Mouse (Mus musculus): Measurements from ENCODE around the gene N4bp2. TPM values are rescaled to one million over a fixed set of nuclear protein-coding genes. Genes with fewer than 3 reads are reported as not detected.

N4bp2 gene
- polyA plus RNA-seq, 1 experiment from 2014 or later: 47.9 TPM

DNA sequence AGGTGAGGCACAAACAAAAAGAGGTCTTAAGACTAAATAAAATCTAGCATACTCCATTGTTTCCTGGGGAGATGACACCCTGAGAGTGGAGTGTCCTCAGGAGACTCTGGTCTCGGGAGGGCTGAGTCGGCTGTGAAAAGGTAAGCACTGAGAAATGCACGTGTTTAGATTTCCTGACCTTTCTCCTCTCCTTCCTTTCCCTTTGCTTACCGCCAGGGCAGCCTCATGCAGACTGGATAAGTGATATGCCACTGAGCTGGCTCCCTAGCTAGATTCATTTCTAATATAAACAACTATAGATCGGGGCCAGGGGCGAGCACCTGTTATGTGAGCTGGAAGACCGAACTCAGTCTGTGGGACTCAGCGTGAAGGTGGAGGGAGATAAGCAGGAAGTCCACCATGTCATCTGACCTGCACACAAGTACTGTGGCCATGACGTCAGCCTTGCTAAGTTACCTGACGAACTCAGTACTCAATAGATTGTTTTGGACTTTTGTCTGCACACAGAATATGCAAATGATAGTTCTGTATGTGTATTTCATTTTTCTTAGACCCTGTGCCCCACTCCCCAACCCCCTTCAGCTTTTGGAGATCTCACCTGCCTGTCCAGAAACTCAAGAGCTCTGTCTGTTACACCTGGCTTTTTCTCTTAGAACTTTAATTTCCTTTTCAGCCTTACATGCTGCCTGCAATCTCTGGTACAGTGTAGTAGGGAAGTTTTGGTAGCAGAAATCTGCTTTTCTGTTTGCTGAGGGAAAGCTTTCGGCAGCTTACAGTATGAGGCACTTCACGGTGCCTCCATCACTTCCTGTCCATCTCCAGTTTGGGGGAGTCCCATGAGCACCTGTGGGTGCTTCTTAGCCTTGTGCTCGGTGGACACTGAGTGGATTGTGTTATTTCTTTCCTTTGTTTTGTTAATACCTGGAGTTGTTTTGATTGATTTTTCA is 18.7 kb downstream of the N4bp2 start:
- H3K4me2 ChIP-seq: no peak overlapping the region
- no peaks in the 10 kb centered on the region for H3K27me3 ChIP-seq (ENCODE audit: control insufficient read depth, insufficient read depth, low read length)
- H3K9me3 ChIP-seq (replicated peaks; ENCODE audit: control insufficient read depth, low read length): no peaks in the 10 kb centered on the region
- peaks cover 8% of the 10 kb centered on the region for H3K36me3 ChIP-seq (ENCODE audit: control insufficient read depth, insufficient read depth, low read length)
- no peak overlapping the region for H3K4me3 ChIP-seq (ENCODE audit: low read depth, low read length)
- no peak for ATAC-seq (replicated peaks; ENCODE audit: insufficient number of reproducible peaks, low FRiP score, low TSS enrichment)
- H3K4me1 ChIP-seq (ENCODE audit: control insufficient read depth, insufficient read depth, low read length): no peaks in the 10 kb centered on the region
- no peak overlapping the region for H3K27ac ChIP-seq (ENCODE audit: low read depth, low read length)
- 83% methylated on average over 13 of the region's 13 CpGs for WGBS (ENCODE audit: insufficient replicate concordance)
- H3K9ac ChIP-seq (ENCODE audit: low read depth, low read length): no peak overlapping the region

DNA sequence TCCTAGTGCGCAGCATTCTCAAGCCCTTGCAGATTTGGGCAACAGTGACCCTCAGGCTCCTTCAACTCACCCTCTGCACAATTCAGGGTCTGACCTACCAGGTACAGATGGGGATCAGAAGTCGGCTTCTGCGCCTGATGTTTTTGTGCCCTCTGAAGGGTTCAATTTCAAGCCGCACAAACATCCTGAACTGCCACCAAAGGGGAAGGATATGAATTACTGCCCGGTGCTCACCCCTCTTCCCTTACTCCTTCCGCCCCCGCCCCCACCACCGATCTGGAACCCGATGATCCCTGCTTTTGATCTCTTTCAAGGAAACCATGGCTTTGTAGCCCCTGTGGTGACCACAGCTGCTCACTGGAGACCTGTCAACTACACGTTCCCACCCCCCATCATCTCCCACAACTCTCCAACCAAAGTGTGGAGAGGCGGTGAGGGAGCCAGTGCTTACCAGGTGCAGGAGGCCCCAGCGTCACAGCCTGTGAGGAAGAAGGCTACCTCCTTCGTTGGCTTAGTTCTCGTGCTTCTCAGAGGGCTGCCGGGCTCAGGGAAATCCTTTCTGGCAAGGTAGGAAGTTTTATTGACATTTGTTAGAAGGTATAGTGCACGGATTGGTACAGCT is 27.4 kb downstream of the N4bp2 start:
- Histone ChIP-seq H3K4me2 (no peak overlapping the region), H3K4me1 (ENCODE audit: control insufficient read depth, insufficient read depth, low read length) (no peaks in the 10 kb centered on the region), H3K27me3 (ENCODE audit: control insufficient read depth, insufficient read depth, low read length) (no peaks in the 10 kb centered on the region), H3K36me3 (ENCODE audit: control insufficient read depth, insufficient read depth, low read length) (peaks cover 21% of the 10 kb centered on the region), H3K27ac (ENCODE audit: low read depth, low read length) (no peak overlapping the region), H3K9me3 (replicated peaks; ENCODE audit: control insufficient read depth, low read length) (no peaks in the 10 kb centered on the region), H3K4me3 (ENCODE audit: low read depth, low read length) (no peak overlapping the region), H3K9ac (ENCODE audit: low read depth, low read length) (no peak overlapping the region)
- no peak for ATAC-seq (replicated peaks; ENCODE audit: insufficient number of reproducible peaks, low FRiP score, low TSS enrichment)
- whole genome bisulfite sequencing (ENCODE audit: insufficient replicate concordance): 76% methylated on average over 16 of the region's 16 CpGs

DNA sequence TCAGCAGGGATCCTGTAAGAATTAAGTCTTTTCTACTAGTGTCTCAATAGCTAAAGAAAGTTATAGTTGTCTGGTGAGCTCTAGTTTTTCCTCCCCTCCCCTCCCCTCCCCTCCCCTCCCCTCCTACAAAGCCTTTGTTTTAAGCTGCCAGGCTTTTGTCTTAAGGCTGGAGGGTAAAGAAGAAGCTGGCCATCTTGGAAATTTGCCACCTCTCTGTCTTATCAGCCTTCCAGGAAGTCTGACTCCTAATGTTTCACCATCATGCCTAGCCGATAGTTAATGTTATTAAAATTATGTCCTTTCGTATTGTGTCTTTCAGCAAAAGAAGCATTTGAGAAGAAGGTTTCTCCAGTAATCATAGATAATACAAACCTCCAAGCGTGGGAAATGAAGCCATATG is 30.9 kb downstream of the N4bp2 start:
- no peaks in the 10 kb centered on the region for H3K27me3 ChIP-seq (ENCODE audit: control insufficient read depth, insufficient read depth, low read length)
- no peaks in the 10 kb centered on the region for H3K9me3 ChIP-seq (replicated peaks; ENCODE audit: control insufficient read depth, low read length)
- H3K4me3 ChIP-seq (ENCODE audit: low read depth, low read length): no peak overlapping the region
- no peak overlapping the region for H3K27ac ChIP-seq (ENCODE audit: low read depth, low read length)
- peaks cover 24% of the 10 kb centered on the region for H3K36me3 ChIP-seq (ENCODE audit: control insufficient read depth, insufficient read depth, low read length)
- ATAC-seq (replicated peaks; ENCODE audit: insufficient number of reproducible peaks, low FRiP score, low TSS enrichment): no peak
- H3K4me1 ChIP-seq (ENCODE audit: control insufficient read depth, insufficient read depth, low read length): no peaks in the 10 kb centered on the region
- 75% methylated on average over 3 of the region's 3 CpGs for whole genome bisulfite sequencing (ENCODE audit: insufficient replicate concordance)
- H3K9ac ChIP-seq (ENCODE audit: low read depth, low read length): no peak overlapping the region
- no peak overlapping the region for H3K4me2 ChIP-seq

DNA sequence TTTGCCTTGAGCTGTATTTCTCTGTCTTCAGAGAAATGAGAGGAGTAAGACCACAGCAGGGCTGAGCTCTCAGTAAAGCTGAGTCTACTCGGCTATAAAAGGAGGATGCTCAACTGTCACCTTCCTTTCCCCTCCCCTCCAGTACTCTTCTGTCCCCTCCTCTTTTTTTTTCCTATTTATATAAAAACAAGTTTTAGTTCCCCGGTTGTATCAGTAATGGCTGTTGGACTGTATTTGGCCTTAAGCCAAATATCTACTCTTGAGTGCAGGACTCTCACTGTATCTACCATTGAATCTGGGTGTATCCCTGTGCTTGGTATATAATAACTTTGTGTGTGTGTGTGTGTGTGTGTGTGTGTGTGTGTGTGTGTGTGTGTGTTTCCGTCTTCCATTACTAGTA is 31.4 kb downstream of the N4bp2 start:
- Histone ChIP-seq H3K9ac (ENCODE audit: low read depth, low read length) (no peak overlapping the region), H3K27ac (ENCODE audit: low read depth, low read length) (no peak overlapping the region), H3K4me2 (no peak overlapping the region), H3K4me1 (ENCODE audit: control insufficient read depth, insufficient read depth, low read length) (no peaks in the 10 kb centered on the region), H3K36me3 (ENCODE audit: control insufficient read depth, insufficient read depth, low read length) (peaks cover 24% of the 10 kb centered on the region), H3K4me3 (ENCODE audit: low read depth, low read length) (no peak overlapping the region), H3K27me3 (ENCODE audit: control insufficient read depth, insufficient read depth, low read length) (no peaks in the 10 kb centered on the region), H3K9me3 (replicated peaks; ENCODE audit: control insufficient read depth, low read length) (no peaks in the 10 kb centered on the region)
- 89% methylated on average over 3 of the region's 3 CpGs for WGBS (ENCODE audit: insufficient replicate concordance)
- ATAC-seq (replicated peaks; ENCODE audit: insufficient number of reproducible peaks, low FRiP score, low TSS enrichment): no peak

DNA sequence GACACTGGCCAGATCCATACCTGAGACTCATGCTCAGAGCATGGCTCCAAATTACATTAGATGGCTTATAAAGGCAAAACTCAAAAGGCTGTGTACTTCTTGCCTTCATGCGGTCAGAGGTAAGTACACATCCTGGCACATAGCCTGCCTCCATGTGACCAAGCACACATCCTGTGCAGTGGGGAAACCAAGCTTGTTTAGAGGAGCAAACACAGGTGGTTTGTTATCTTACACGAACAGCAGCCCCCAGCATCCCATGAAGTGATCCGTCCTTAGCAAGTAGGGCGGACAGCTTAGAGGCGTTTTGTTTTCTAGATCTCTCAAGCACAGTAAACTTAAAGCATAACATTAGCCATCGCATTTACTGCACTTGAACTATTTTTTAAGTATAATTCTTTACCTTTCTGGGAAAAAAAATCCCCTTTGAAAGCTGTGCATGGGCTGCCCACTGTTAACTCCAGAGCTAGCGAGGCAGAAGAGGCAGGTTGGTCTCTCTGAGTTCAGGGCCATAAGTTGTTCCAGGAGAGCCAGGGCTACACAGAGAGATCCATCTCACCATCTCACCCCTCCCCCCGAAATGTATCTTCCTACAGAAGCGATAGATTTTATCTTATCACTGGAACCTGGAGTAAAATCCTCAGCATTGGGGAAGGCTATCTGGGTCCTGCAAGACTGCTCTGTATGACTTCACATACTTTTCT is 32.1 kb downstream of the N4bp2 start:
- H3K4me1 ChIP-seq (ENCODE audit: control insufficient read depth, insufficient read depth, low read length): no peaks in the 10 kb centered on the region
- no peak overlapping the region for H3K4me2 ChIP-seq
- H3K36me3 ChIP-seq (ENCODE audit: control insufficient read depth, insufficient read depth, low read length): peaks cover 27% of the 10 kb centered on the region
- H3K27me3 ChIP-seq (ENCODE audit: control insufficient read depth, insufficient read depth, low read length): no peaks in the 10 kb centered on the region
- H3K9me3 ChIP-seq (replicated peaks; ENCODE audit: control insufficient read depth, low read length): no peaks in the 10 kb centered on the region
- WGBS (ENCODE audit: insufficient replicate concordance): 82% methylated on average over 9 of the region's 9 CpGs
- H3K9ac ChIP-seq (ENCODE audit: low read depth, low read length): no peak overlapping the region
- no peak overlapping the region for H3K27ac ChIP-seq (ENCODE audit: low read depth, low read length)
- no peak for ATAC-seq (replicated peaks; ENCODE audit: insufficient number of reproducible peaks, low FRiP score, low TSS enrichment)
- H3K4me3 ChIP-seq (ENCODE audit: low read depth, low read length): no peak overlapping the region

DNA sequence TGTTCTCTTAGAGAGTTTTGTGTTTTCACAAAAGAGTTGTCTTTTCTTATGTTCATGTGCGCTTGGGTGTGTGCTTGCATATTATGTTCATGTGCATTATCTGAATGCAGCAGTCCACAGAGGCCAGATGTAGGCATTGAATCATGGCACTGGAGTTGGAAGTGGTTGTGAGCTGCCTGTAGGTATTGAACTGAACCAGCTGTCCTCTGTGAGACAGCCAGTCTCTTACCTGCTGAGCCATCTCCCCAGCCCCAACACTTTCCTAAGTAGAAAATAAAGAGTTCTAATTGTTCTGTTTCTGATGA is 32.6 kb downstream of the N4bp2 start:
- peaks cover 22% of the 10 kb centered on the region for H3K36me3 ChIP-seq (ENCODE audit: control insufficient read depth, insufficient read depth, low read length)
- no peaks in the 10 kb centered on the region for H3K9me3 ChIP-seq (replicated peaks; ENCODE audit: control insufficient read depth, low read length)
- no peak overlapping the region for H3K4me2 ChIP-seq
- H3K4me3 ChIP-seq (ENCODE audit: low read depth, low read length): no peak overlapping the region
- no peaks in the 10 kb centered on the region for H3K27me3 ChIP-seq (ENCODE audit: control insufficient read depth, insufficient read depth, low read length)
- no peak overlapping the region for H3K27ac ChIP-seq (ENCODE audit: low read depth, low read length)
- no peak for ATAC-seq (replicated peaks; ENCODE audit: insufficient number of reproducible peaks, low FRiP score, low TSS enrichment)
- WGBS (ENCODE audit: insufficient replicate concordance): 97% methylated on average over 1 of the region's 1 CpGs
- no peak overlapping the region for H3K9ac ChIP-seq (ENCODE audit: low read depth, low read length)
- H3K4me1 ChIP-seq (ENCODE audit: control insufficient read depth, insufficient read depth, low read length): no peaks in the 10 kb centered on the region

DNA sequence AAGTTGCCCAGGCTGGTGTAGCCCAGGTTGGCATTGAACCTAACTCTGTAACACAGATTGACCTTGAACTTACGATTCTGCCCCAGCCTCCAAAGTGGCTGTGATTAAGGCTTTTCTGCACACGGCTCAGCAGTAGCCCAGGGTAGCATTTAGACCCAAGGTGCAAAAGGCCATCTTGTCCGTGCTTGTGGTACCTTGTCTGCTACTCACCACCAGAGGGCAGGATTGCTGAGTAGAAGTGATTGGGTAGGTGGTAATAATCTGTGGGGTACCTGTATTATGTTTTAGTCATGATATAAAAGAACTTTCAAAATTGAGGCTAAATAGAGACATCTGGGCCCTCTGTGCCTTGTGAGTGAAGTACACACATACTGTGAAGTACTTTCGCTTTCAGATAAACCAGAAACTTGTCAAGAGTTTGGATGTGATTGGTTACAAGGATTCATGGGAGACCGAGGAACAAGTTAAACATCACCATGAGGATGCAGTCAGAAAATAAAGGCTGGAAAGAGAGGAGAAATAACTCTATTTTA is 60.3 kb downstream of the N4bp2 start:
- Histone ChIP-seq H3K4me2 (no peak overlapping the region), H3K4me1 (ENCODE audit: control insufficient read depth, insufficient read depth, low read length) (no peaks in the 10 kb centered on the region), H3K4me3 (ENCODE audit: low read depth, low read length) (no peak overlapping the region), H3K36me3 (ENCODE audit: control insufficient read depth, insufficient read depth, low read length) (peaks cover 41% of the 10 kb centered on the region), H3K9ac (ENCODE audit: low read depth, low read length) (no peak overlapping the region), H3K9me3 (replicated peaks; ENCODE audit: control insufficient read depth, low read length) (no peaks in the 10 kb centered on the region), H3K27ac (ENCODE audit: low read depth, low read length) (no peak overlapping the region), H3K27me3 (ENCODE audit: control insufficient read depth, insufficient read depth, low read length) (no peaks in the 10 kb centered on the region)
- no peak for ATAC-seq (replicated peaks; ENCODE audit: insufficient number of reproducible peaks, low FRiP score, low TSS enrichment)
- WGBS (ENCODE audit: insufficient replicate concordance): 77% methylated on average over 5 of the region's 5 CpGs

DNA sequence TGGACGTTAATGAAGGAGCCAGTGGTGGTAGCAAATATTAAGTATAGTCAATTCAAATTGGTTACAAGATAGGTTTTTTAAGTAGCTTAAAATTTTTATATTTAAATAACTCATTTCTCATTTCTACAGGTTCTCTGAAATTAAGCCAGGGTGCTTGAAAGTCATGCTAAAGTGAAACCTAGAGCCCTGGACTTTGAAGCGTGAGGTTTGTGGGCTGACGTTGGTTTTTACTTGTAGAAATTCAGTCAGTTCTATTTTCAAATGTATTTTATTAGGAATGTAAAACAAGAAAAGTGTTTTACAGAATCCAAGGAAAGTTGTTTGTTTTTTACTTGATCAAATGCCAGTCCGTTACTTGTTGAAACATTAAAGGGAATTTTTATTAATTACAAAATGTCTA is 63.2 kb downstream of the N4bp2 start:
- no peaks in the 10 kb centered on the region for H3K9me3 ChIP-seq (replicated peaks; ENCODE audit: control insufficient read depth, low read length)
- WGBS (ENCODE audit: insufficient replicate concordance): 91% methylated on average over 4 of the region's 4 CpGs
- no peaks in the 10 kb centered on the region for H3K27me3 ChIP-seq (ENCODE audit: control insufficient read depth, insufficient read depth, low read length)
- peaks cover 26% of the 10 kb centered on the region for H3K36me3 ChIP-seq (ENCODE audit: control insufficient read depth, insufficient read depth, low read length)
- H3K4me3 ChIP-seq (ENCODE audit: low read depth, low read length): no peak overlapping the region
- no peak overlapping the region for H3K27ac ChIP-seq (ENCODE audit: low read depth, low read length)
- no peak overlapping the region for H3K4me2 ChIP-seq
- H3K4me1 ChIP-seq (ENCODE audit: control insufficient read depth, insufficient read depth, low read length): no peaks in the 10 kb centered on the region
- no peak for ATAC-seq (replicated peaks; ENCODE audit: insufficient number of reproducible peaks, low FRiP score, low TSS enrichment)
- H3K9ac ChIP-seq (ENCODE audit: low read depth, low read length): no peak overlapping the region
